Mouse (Mus musculus): Measurements from ENCODE around the gene Bmper. TPM values are rescaled to one million over a fixed set of nuclear protein-coding genes. Genes with fewer than 3 reads are reported as not detected.

Gene Bmper
- polyA plus RNA-seq (2015; fragmentation: Nextera tagmentation; extraction: Ambion mirVana), result 2.0 and 2.2 TPM in 2 replicates

DNA sequence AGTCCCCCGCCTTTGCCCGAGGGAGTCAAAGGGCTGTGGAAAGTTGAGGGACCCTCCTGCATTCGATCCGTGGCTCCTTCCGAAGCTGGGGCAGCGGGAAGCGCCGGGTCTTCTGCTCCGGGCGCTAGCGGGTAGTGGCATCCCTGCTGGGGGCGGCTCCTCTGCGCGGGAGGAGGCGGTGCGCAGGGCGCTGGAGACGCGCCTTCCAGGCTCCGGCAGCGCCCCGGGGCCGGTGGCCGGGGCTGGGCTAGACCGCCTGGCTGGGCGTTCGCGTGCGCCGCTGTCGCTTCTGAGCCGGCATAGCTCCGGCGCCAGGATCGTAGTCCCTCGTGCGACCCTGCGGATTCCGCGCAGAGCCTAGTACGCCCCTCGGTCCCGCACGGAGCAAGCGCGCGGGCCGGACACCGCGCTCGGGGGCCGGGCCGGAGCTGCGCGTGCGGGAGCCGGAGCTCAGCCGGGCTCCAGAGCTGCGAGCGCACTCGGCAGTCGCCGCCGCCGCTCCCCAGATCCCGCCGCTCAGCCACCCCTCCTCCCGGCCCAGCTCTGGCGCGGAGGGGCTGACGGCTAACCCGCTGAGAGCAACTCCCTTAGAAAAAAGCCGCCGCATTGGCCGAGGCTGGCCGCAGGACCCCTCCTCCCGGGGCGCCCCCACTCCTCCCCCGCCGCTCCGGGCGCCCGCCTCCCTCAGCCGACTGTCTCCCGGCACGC is at the start of gene Bmper:
TSS of gene Bmper (plus strand) at position 236 of the 708 bp plus-strand sequence.

